ENCODE assay signal across 9 mouse cellular contexts in the genomic region with DNA sequence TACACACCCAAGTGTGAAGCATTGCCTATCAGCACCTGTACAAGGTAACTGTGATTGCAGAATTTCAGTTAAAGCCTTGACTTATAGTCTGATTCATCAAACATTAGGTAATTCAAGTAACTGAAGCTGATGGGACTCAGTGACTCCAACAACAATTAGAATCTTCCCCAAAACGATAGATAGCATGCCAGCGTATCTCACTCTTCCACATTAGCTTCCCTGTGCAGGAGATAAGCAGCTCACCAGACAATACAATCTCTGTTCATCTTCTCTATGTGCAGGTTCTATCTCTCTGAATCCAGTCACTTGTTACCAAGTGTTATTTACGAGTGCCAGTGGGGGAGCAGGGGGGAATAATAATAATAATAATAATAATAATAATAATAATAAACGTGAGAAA.
"Had no signal": no experiment of that assay in that cellular context is flagged by ENCODE, and none has a peak within 500 bp of the region (broad histone marks: within the 10 kb centered on the region; RNA-seq: fewer than 3 reads in every experiment).

No protein-coding gene starts in this region.

- ATAC-seq: intestine, postnatal 0 days; midbrain, embryonic 13.5 days had no signal

- H3K9me3 ChIP-seq: limb, embryonic 13.5 days; midbrain, embryonic 13.5 days; stomach, embryonic 15.5 days had no signal

- H3K4me3 ChIP-seq: limb, embryonic 13.5 days; midbrain, embryonic 13.5 days; stomach, embryonic 15.5 days had no signal

- DNase-seq: kidney, adult 8-10 months; kidney, postnatal 36 days; left cerebral cortex, postnatal 4 days; lung, adult 18-20 months; right cerebral cortex, adult 18-20 months had no signal

- H3K27me3 ChIP-seq: limb, embryonic 13.5 days; midbrain, embryonic 13.5 days; stomach, embryonic 15.5 days had no signal

- H3K4me2 ChIP-seq: limb, embryonic 13.5 days; midbrain, embryonic 13.5 days; stomach, embryonic 15.5 days had no signal

- H3K4me1 ChIP-seq: limb, embryonic 13.5 days; midbrain, embryonic 13.5 days; stomach, embryonic 15.5 days had no signal

- H3K27ac ChIP-seq: limb, embryonic 13.5 days; midbrain, embryonic 13.5 days; stomach, embryonic 15.5 days had no signal

- H3K9ac ChIP-seq: limb, embryonic 13.5 days; midbrain, embryonic 13.5 days; stomach, embryonic 15.5 days had no signal
